Mouse (Mus musculus): ENCODE measurements around the gene Pcx.

GRCm38 (mm10) chr19:4560205-4560604, 49.9 kb downstream of the Pcx start:
- TF ChIP-seq CTCF (conservative IDR thresholded peaks at IDR 0.05; ENCODE audit: insufficient read depth, insufficient read length, low read depth, low read length) (no peak), POLR2A (IDR thresholded peaks at IDR 0.05; ENCODE audit: low read depth, low read length) (no peak)

Measured in kidney, adult 2 months (tissue).